Mouse (Mus musculus) spleen, adult 2 months (tissue): Measurements from ENCODE around the gene Kcnt1.

ENCODE experiments used
- CTCF ChIP-seq: fragments of 200-500 bp; IDR thresholded peaks from 2 replicates; pipeline ENCODE4 v1.5.1; 2011; ENCODE audit warnings: mild to moderate bottlenecking, inconsistent platforms; ENCODE audit not compliant: insufficient read depth, insufficient read length, insufficient replicate concordance; ENCODE audit errors: extremely low read depth
- POLR2A ChIP-seq: fragments of 200-500 bp; IDR thresholded peaks from 2 replicates; pipeline ENCODE4 v1.6.1; 2011; ENCODE audit warnings: low read depth, low read length, inconsistent platforms

- TF ChIP-seq CTCF, result no peak
- TF ChIP-seq POLR2A, result no peak
These were observed 10.9 kb upstream of the Kcnt1 start for GRCm38 (mm10) chr2:25852626-25853025.
